Mouse (Mus musculus) ES-E14 (cell line): ENCODE results near the gene Hrc.

ENCODE experiments used
- MAFK ChIP-seq: IDR thresholded peaks from 2 replicates; pipeline ENCODE4 v1.6.1; 2014; ENCODE audit warnings: mild to moderate bottlenecking, low read depth, low read length, inconsistent platforms; ENCODE audit not compliant: insufficient read depth
- ZC3H11A ChIP-seq: IDR thresholded peaks from 2 replicates; pipeline ENCODE4 v1.6.1; 2012; ENCODE audit warnings: low read depth, mild to moderate bottlenecking, inconsistent platforms, low read length, borderline replicate concordance

- no peak for TF ChIP-seq ZC3H11A
- no peak for TF ChIP-seq MAFK
Measured at GRCm38 (mm10) chr7:45343543-45343942, 8.5 kb downstream of the Hrc start.
